Mouse (Mus musculus) neural tube, embryonic 11.5 days (tissue): ENCODE results near the gene Dedd. TPM values are rescaled to one million over a fixed set of nuclear protein-coding genes. Genes with fewer than 3 reads are reported as not detected.

Experiments
- polyA plus RNA-seq: library from polyadenylated mRNA; unstranded; fragments of >200 nt; fragmentation: Nextera tagmentation; extraction: Ambion mirVana; gene quantifications from 2 replicates; pipeline ENCODE4 v1.2.1, GENCODE M21; 2014

The Dedd gene
- polyA plus RNA-seq, 1 experiment from 2014 or later: 50.4 TPM

Other genes starting within 250 kb of the Dedd start
- gene Cfap126, start 215.2 kb upstream of the Dedd start, polyA plus RNA-seq: 2.2 and 2.8 TPM in 2 replicates
- 280 and 291 TPM in 2 replicates for gene Sdhc, start 178.5 kb upstream of the Dedd start, polyA plus RNA-seq
- gene Mpz, start 178.4 kb upstream of the Dedd start, polyA plus RNA-seq: 2.9 and 4.2 TPM in 2 replicates
- 3.8 and 4.8 TPM in 2 replicates for gene Pcp4l1, start 132.9 kb upstream of the Dedd start, polyA plus RNA-seq
- 0.23 TPM in 1 of 2 replicates, not detected in the other for gene Nr1i3, start 115.2 kb upstream of the Dedd start, polyA plus RNA-seq
- 24.8 and 36.6 TPM in 2 replicates for gene Tomm40l, start 106.6 kb upstream of the Dedd start, polyA plus RNA-seq
- gene Apoa2, start 104.1 kb upstream of the Dedd start, polyA plus RNA-seq: 4.6 and 4.9 TPM in 2 replicates
- gene Fcer1g, start 94.8 kb upstream of the Dedd start, polyA plus RNA-seq: 14.4 and 15.0 TPM in 2 replicates
- 4.7 and 5.0 TPM in 2 replicates for gene Adamts4, start 78.7 kb upstream of the Dedd start, polyA plus RNA-seq
- 242 and 286 TPM in 2 replicates for gene Ndufs2, start 77.8 kb upstream of the Dedd start, polyA plus RNA-seq
- gene B4galt3, start 58.8 kb upstream of the Dedd start, polyA plus RNA-seq: 67.4 and 70.6 TPM in 2 replicates
- 55.6 and 65.3 TPM in 2 replicates for gene Ppox, start 48.0 kb upstream of the Dedd start, polyA plus RNA-seq
- gene Usp21, start 41.2 kb upstream of the Dedd start, polyA plus RNA-seq: 90.3 and 104 TPM in 2 replicates
- gene Ufc1, start 34.1 kb upstream of the Dedd start, polyA plus RNA-seq: 102 and 103 TPM in 2 replicates
- 30.7 and 34.0 TPM in 2 replicates for gene Nit1, start 16.5 kb downstream of the Dedd start, polyA plus RNA-seq
- gene Pfdn2, start 16.5 kb downstream of the Dedd start, polyA plus RNA-seq: 61.2 and 68.0 TPM in 2 replicates
- gene Klhdc9, start 31.7 kb downstream of the Dedd start, polyA plus RNA-seq: 2.1 and 2.2 TPM in 2 replicates
- gene Nectin4, start 41.0 kb downstream of the Dedd start, polyA plus RNA-seq: 1.1 and 1.7 TPM in 2 replicates
- 0.41 and 0.78 TPM in 2 replicates for gene Arhgap30, start 59.8 kb downstream of the Dedd start, polyA plus RNA-seq
- gene Usf1, start 82.2 kb downstream of the Dedd start, polyA plus RNA-seq: 151 and 162 TPM in 2 replicates
- gene Tstd1, start 89.7 kb downstream of the Dedd start, polyA plus RNA-seq: 3.6 and 3.8 TPM in 2 replicates
- 16.9 and 21.0 TPM in 2 replicates for gene F11r, start 108.4 kb downstream of the Dedd start, polyA plus RNA-seq
- gene Alyref2, start 174.3 kb downstream of the Dedd start, polyA plus RNA-seq: 13.2 and 15.7 TPM in 2 replicates
- not detected in 2 replicates for gene Itln1, start 206.1 kb downstream of the Dedd start, polyA plus RNA-seq
- 0.12 TPM in 1 of 2 replicates, not detected in the other for gene Cd244a, start 230.0 kb downstream of the Dedd start, polyA plus RNA-seq